In the genomic region with DNA sequence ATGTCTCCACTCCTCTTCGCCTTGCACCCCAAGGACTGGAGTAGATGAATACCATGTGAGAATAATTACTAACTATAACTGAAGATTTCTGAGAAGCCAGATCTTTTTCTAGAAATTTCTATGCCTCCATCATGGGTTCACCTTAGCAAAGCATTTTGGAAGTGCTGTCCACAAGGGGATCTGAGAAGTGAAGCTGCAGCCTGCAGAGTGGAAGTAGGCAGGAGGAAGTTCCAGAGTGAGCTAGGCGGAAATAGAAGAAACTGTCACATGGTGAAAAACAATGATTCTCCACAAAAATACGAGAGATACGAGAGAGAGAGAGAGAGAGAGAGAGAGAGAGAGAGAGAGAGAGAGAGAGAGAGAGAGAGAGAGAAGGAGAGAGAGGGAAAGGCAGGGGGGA, we compare ENCODE assay signal across 19 mouse cellular contexts. TPM values are rescaled to one million over a fixed set of nuclear protein-coding genes. Genes with fewer than 3 reads are reported as not detected.
A peak's percentile ranks its signal among the peaks of the same experiment; 100 is the strongest.
DNase-seq lines count a peak whose midpoint lies in the region; ATAC-seq and TF ChIP-seq lines count a peak whose summit lies in the region.
"Had no signal": no experiment of that assay in that cellular context is flagged by ENCODE, and none has a peak within 500 bp of the region (broad histone marks: within the 10 kb centered on the region; RNA-seq: fewer than 3 reads in every experiment).

No protein-coding gene starts in this region.

- peaks cover 4% of the 10 kb centered on the region; the same call in 1 of the 2 replicates for H3K4me1 ChIP-seq in liver, postnatal 0 days (ENCODE audit: insufficient read depth)
- no peaks in the 10 kb centered on the region for H3K4me1 ChIP-seq in liver, embryonic 11.5 days (replicated peaks; ENCODE audit: control insufficient read depth, insufficient read depth, low read length)
- H3K4me1 ChIP-seq in bone marrow macrophage, adult 2 months (ENCODE audit: control insufficient read depth, insufficient read depth, low read length), result peaks cover 44% of the 10 kb centered on the region
- no peaks in the 10 kb centered on the region for H3K4me1 ChIP-seq in kidney, embryonic 16.5 days (ENCODE audit: insufficient read depth, low read length)
- H3K4me1 ChIP-seq: embryonic facial prominence, embryonic 15.5 days; heart, embryonic 12.5 days had no signal

- no peak overlapping the region for H3K4me3 ChIP-seq in liver, postnatal 0 days (ENCODE audit: low read depth, low read length)
- H3K4me3 ChIP-seq in liver, embryonic 11.5 days (ENCODE audit: low read depth, low read length), result no peak overlapping the region
- no peak overlapping the region for H3K4me3 ChIP-seq in bone marrow macrophage, adult 2 months (ENCODE audit: insufficient read depth, low read length)
- H3K4me3 ChIP-seq in macrophage (ENCODE audit: inconsistent target), result no peak overlapping the region
- H3K4me3 ChIP-seq in gastrocnemius, adult 2 months, result no peak overlapping the region
- H3K4me3 ChIP-seq in kidney, embryonic 16.5 days (ENCODE audit: low read length), result no peak overlapping the region
- H3K4me3 ChIP-seq: embryonic facial prominence, embryonic 15.5 days; erythroblast, embryonic 14.5 days; forebrain, embryonic 10.5 days; heart, embryonic 12.5 days had no signal

- no peak for TF ChIP-seq POLR2A in bone marrow macrophage, adult 2 months (IDR thresholded peaks at IDR 0.05; ENCODE audit: borderline replicate concordance, low read depth, low read length)

- TF ChIP-seq CTCF in liver, postnatal 0 days (IDR thresholded peaks at IDR 0.05; ENCODE audit: low read depth), result no peak
- TF ChIP-seq CTCF in bone marrow macrophage, adult 2 months (IDR thresholded peaks at IDR 0.05; ENCODE audit: low read depth, low read length), result no peak
- no peak for TF ChIP-seq CTCF in gastrocnemius, adult 2 months (IDR thresholded peaks at IDR 0.05)

- intact Hi-C loops in gastrocnemius, adult 2 months (cut with DNase I), result no loop called here

- H3K9ac ChIP-seq in liver, postnatal 0 days (replicated peaks), result no peak overlapping the region
- no peak overlapping the region for H3K9ac ChIP-seq in liver, embryonic 11.5 days (ENCODE audit: low read depth, low read length)
- no peak overlapping the region for H3K9ac ChIP-seq in kidney, embryonic 16.5 days (replicated peaks; ENCODE audit: low read length)
- H3K9ac ChIP-seq: embryonic facial prominence, embryonic 15.5 days; heart, embryonic 12.5 days had no signal

- H3K9me3 ChIP-seq in liver, postnatal 0 days (ENCODE audit: low read length), result no peaks in the 10 kb centered on the region
- H3K9me3 ChIP-seq in liver, embryonic 11.5 days (ENCODE audit: control insufficient read depth, low read length), result no peaks in the 10 kb centered on the region
- no peaks in the 10 kb centered on the region for H3K9me3 ChIP-seq in kidney, embryonic 16.5 days (ENCODE audit: low read length)
- H3K9me3 ChIP-seq: embryonic facial prominence, embryonic 15.5 days; forebrain, embryonic 10.5 days; heart, embryonic 12.5 days had no signal

- no peak overlapping the region for H3K4me2 ChIP-seq in liver, postnatal 0 days (ENCODE audit: low read depth, low read length)
- no peak overlapping the region for H3K4me2 ChIP-seq in liver, embryonic 11.5 days
- no peak overlapping the region for H3K4me2 ChIP-seq in kidney, embryonic 16.5 days (replicated peaks; ENCODE audit: low read depth, low read length)
- H3K4me2 ChIP-seq: embryonic facial prominence, embryonic 15.5 days; heart, embryonic 12.5 days had no signal

- H3K79me2 ChIP-seq in macrophage (ENCODE audit: inconsistent target), result no peaks in the 10 kb centered on the region

- no peak for TF ChIP-seq EP300 in liver, postnatal 0 days (IDR thresholded peaks at IDR 0.05; ENCODE audit: low read depth)

- peak overlapping the region; percentile 68; the same call in 1 of the 2 replicates for H3K27ac ChIP-seq in liver, postnatal 0 days (ENCODE audit: low read depth)
- H3K27ac ChIP-seq in liver, embryonic 11.5 days (ENCODE audit: low read depth, low read length), result no peak overlapping the region
- H3K27ac ChIP-seq in bone marrow macrophage, adult 2 months (ENCODE audit: insufficient read depth, low read depth, low read length), result peak overlapping the region; percentile 93
- H3K27ac ChIP-seq in macrophage, result peak overlapping the region; percentile 74
- no peak overlapping the region for H3K27ac ChIP-seq in gastrocnemius, adult 2 months
- H3K27ac ChIP-seq in kidney, embryonic 16.5 days (ENCODE audit: low read length), result no peak overlapping the region
- H3K27ac ChIP-seq: embryonic facial prominence, embryonic 15.5 days; forebrain, embryonic 10.5 days had no signal

- H3K36me3 ChIP-seq in liver, postnatal 0 days (replicated peaks; ENCODE audit: insufficient read depth, low read length), result no peaks in the 10 kb centered on the region
- no peaks in the 10 kb centered on the region for H3K36me3 ChIP-seq in liver, embryonic 11.5 days (ENCODE audit: control insufficient read depth, insufficient read depth, low read length)
- no peaks in the 10 kb centered on the region for H3K36me3 ChIP-seq in macrophage (ENCODE audit: inconsistent target)
- no peaks in the 10 kb centered on the region for H3K36me3 ChIP-seq in kidney, embryonic 16.5 days (ENCODE audit: insufficient read depth, low read length)
- H3K36me3 ChIP-seq: embryonic facial prominence, embryonic 15.5 days; forebrain, embryonic 10.5 days; heart, embryonic 12.5 days had no signal

- peak; percentile 31; the same call in 1 of the 2 replicates for ATAC-seq in liver, postnatal 0 days
- ATAC-seq in liver, embryonic 11.5 days (replicated peaks; ENCODE audit: low FRiP score), result no peak
- peak; percentile 20; the same call in 1 of the 2 replicates for ATAC-seq in neutrophil, adult 5-6 weeks (ENCODE audit: extremely low read depth, insufficient number of reproducible peaks, low FRiP score, poor library complexity, severe bottlenecking)
- no peak for ATAC-seq in kidney, embryonic 16.5 days (ENCODE audit: low FRiP score, low TSS enrichment)
- ATAC-seq: forebrain, embryonic 14.5 days; hindbrain, embryonic 16.5 days had no signal

- WGBS in liver, postnatal 0 days (ENCODE audit: insufficient replicate concordance), result 36% methylated on average over 4 of the region's 4 CpGs
- WGBS in liver, embryonic 11.5 days, result 63% methylated on average over 4 of the region's 4 CpGs
- WGBS in macrophage (ENCODE audit: missing documents), result 25% methylated on average over 4 of the region's 4 CpGs
- 71% methylated on average over 4 of the region's 4 CpGs for WGBS in kidney, embryonic 16.5 days

- no peak for DNase-seq in liver, postnatal 0 days
- DNase-seq in liver, embryonic 11.5 days (ENCODE audit: low spot score), result no peak
- DNase-seq in thymus, postnatal 0 days (ENCODE audit: low spot score), result no peak
- no peak for DNase-seq in gastrocnemius, adult 2 months
- DNase-seq: adrenal gland, postnatal 10 days; cerebellum, adult 2 months; cerebellum, postnatal 10 days; embryo, embryonic 11 days; gastrocnemius, postnatal 36 days had no signal

- H3K27me3 ChIP-seq in liver, postnatal 0 days (ENCODE audit: insufficient read depth, low read length), result no peaks in the 10 kb centered on the region
- no peaks in the 10 kb centered on the region for H3K27me3 ChIP-seq in liver, embryonic 11.5 days (replicated peaks; ENCODE audit: control insufficient read depth, insufficient read depth, low read length)
- H3K27me3 ChIP-seq in kidney, embryonic 16.5 days (ENCODE audit: insufficient read depth, low read length), result no peaks in the 10 kb centered on the region
- H3K27me3 ChIP-seq: embryonic facial prominence, embryonic 15.5 days; heart, embryonic 12.5 days had no signal

RNA-seq across cellular contexts. Expression of a gene that starts 26.0 kb away (rescaled TPM):
- polyA plus RNA-seq in liver, postnatal 0 days (2015; fragmentation: Nextera tagmentation; extraction: Ambion mirVana), result 3.6 and 4.2 TPM in 2 replicates
- polyA plus RNA-seq in liver, embryonic 11.5 days (2014; fragmentation: Nextera tagmentation; extraction: Ambion mirVana), result 7.3 and 8.5 TPM in 2 replicates
- polyA plus RNA-seq in bone marrow macrophage, adult 2 months (2012; ENCODE audit: insufficient read depth, insufficient read length, missing spikeins), result 26.3 and 29.3 TPM in 2 replicates
- 100 to 1,000 TPM in 6 of 26 experiments, 10 to 100 TPM in 20; 17.4 to 122 (median 66.6) TPM for total RNA-seq in macrophage (2018; cell fraction: chromatin; rRNA removed)
- 10 to 100 TPM in 25 of 26 experiments, 1 to 10 TPM in 1; 7.8 to 38.7 (median 29.1) TPM for total RNA-seq in macrophage (2018; cell fraction: cytosol; rRNA removed)
- 10 to 100 TPM; 26.7 to 93.0 (median 57.8) TPM for total RNA-seq in macrophage (2018; cell fraction: nucleus; rRNA removed)
- 11.0 to 14.5 TPM (median 11.1 TPM) in 3 replicates for polyA plus RNA-seq in macrophage (2018)
- 187 and 199 TPM in 2 replicates for total RNA-seq in neutrophil, adult 5-6 weeks (2017)
- 4.1 and 5.8 TPM in 2 replicates for polyA plus RNA-seq in thymus, postnatal 0 days (2015; fragmentation: Nextera tagmentation; extraction: Ambion mirVana)
- total RNA-seq in gastrocnemius, adult 2 months (2021), result 10 to 100 TPM; 23.6 to 28.2 TPM
- 5.7 and 6.2 TPM in 2 replicates for polyA plus RNA-seq in kidney, embryonic 16.5 days (2015; fragmentation: Nextera tagmentation; extraction: Ambion mirVana)

Comparison
In these comparisons a context has a peak if more than half of its experiments do, and no peak if none do; other contexts are left out.
1. ATAC-seq: peak in liver, postnatal 0 days (single experiment) and neutrophil, adult 5-6 weeks (single experiment); none in liver, embryonic 11.5 days (single experiment) and kidney, embryonic 16.5 days (single experiment).
2. H3K27ac ChIP-seq: peak in liver, postnatal 0 days (single experiment), bone marrow macrophage, adult 2 months (single experiment) and macrophage (single experiment); none in liver, embryonic 11.5 days (single experiment), gastrocnemius, adult 2 months (single experiment) and kidney, embryonic 16.5 days (single experiment).